Mouse (Mus musculus) cortical plate, adult 2 months (tissue): ENCODE measurements around the gene Gm1110.

Experiments used
- CTCF ChIP-seq: fragments of 200-500 bp; IDR thresholded peaks from 2 replicates; pipeline ENCODE4 v1.5.1; 2011; ENCODE audit warnings: mild to moderate bottlenecking, control low read depth, low read length; ENCODE audit not compliant: insufficient read depth; ENCODE audit errors: extremely low read depth
- POLR2A ChIP-seq: fragments of 200-500 bp; IDR thresholded peaks from 2 replicates; pipeline ENCODE4 v1.6.1; 2011; ENCODE audit warnings: mild to moderate bottlenecking, low read length, control low read depth; ENCODE audit not compliant: insufficient read depth; ENCODE audit errors: extremely low read depth

DNA sequence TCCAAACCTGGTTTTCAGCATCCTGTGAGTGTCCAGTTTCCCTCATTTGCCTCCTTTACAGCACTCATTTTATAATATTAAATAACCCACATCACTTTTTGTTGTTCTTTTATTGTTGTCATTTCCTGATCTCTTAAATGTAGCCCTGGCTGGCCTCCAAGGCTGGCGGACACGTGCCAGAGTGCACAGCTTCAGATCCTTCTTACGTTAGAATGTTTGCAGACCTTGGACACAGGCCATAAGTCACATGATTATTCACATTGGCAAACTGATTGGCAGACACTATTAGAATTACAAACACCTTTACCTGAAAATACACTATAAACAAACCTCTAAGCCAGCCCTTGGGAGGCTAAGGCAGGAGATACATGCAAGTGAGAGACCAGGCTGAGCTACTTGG, 1.2 kb upstream of the Gm1110 start:
- TF ChIP-seq POLR2A (no peak), CTCF (no peak)
